Mouse (Mus musculus) left cerebral cortex, postnatal 36 days (tissue): ENCODE measurements around the gene Ess2. TPM values are rescaled to one million over a fixed set of nuclear protein-coding genes. Genes with fewer than 3 reads are reported as not detected.
"Not testable (repeated sequence)": the region's sequence is repeated elsewhere in the genome, so short reads cannot be mapped to it uniquely, and the experiment has no call there.

Source experiments
- DNase-seq, 2 experiments: peaks; one replicate each; pipeline ENCODE4 v3.0.0; 2021 to 2022; ENCODE audit warnings: low spot score in 2 of 2, mixed read lengths in 1 of 2
- intact Hi-C: fragments of 180-260 bp; cut with DNase I; formaldehyde crosslinking; loops from one replicate; pipeline ENCODE4 v1.15.1; 2025
- total RNA-seq, 2 experiments: library from RNA; stranded (reverse); gene quantifications; 2 replicates each; pipeline ENCODE4 v1.2.3; 2021

Ess2 gene
- 10 to 100 TPM; 26.1 to 31.1 TPM for total RNA-seq

DNA sequence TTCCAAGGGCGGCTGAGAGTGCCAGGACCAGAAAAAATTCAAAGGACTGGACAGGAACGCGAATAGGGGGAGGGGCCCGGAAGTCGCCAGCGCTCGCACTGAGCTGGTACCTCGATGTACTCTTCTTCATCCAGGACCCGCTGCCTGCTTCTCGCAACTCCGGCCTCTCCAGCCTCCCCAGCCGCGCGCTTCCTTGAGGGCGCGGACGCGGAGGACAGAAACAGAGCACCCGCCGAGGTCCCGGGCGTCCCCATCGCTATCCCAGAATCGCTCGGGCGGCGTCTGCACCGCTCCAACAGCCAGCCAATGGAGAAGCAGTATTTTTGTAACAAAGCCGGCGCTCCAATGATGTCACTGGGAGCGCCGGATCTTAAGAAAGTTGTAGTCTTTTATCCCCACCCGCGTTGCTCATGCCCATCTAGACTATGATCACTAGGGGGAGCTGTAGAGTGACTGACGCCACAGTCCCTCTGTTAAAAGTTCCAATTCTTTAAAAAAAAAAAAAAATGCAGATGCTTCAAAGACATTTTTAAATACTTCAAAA is at the start of gene Ess2:
Gene Ess2, minus strand, starts transcription at position 297 of the 544 bp plus-strand sequence.
- intact Hi-C loops: loop anchor here (5.0 kb wide), 2 partner anchors 76 to 126 kb away; no protein-coding TSS in a partner anchor

DNA sequence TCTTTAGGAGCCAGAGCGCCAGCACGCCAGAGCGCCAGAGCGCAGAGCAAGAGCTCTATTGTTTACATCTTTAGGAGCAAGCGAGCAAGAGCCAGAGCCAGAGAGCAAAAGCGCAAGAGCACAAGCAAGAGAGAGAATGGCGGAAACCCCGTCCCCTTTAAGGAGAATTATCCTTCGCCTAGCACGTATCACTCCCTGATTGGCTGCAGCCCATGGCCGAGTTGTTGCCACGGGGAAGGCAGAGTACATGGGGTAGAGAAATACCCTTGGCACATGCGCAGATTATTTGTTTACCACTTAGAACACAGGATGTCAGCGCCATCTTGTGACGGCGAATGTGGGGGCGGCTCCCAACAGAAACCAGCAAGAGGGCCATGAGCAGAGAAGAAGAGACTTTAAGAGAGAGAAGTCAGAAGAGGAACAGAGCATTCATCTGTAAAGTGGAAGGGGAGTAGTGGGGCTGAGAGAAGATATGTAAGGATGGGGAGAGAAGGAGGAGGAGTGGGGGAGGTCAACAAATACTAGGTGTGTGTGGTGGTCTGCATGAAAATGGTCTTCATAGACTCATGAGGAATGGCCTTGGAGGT is 45.0 kb upstream of the Ess2 start:
- intact Hi-C loops, DNase-seq: not testable (repeated sequence)

More for the DNA sequence above, at the start of gene Ess2:
- DNase-seq: peak; percentile 93 to 94

DNA sequence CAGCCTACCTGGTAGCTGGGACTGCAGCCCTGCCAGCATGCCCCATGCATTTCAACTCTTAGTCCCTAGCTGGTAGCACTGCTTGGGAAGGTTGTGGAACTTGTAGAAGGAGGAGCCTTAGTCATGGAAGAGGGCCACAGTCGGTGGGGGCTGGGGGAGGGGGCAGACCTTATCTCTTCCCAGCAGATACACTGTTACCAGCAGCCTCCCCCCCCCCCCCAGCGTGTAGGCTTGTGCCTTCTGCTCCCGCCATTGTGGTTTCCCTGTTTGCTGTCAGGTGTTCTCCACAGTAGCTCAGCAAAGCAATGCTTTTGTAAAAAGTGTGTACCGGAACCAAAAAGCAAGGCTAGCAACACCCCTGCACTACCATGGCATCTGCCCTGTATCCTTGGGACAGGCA is 40.5 kb upstream of the Ess2 start:
- no peak for DNase-seq
- intact Hi-C loops: no loop called here

DNA sequence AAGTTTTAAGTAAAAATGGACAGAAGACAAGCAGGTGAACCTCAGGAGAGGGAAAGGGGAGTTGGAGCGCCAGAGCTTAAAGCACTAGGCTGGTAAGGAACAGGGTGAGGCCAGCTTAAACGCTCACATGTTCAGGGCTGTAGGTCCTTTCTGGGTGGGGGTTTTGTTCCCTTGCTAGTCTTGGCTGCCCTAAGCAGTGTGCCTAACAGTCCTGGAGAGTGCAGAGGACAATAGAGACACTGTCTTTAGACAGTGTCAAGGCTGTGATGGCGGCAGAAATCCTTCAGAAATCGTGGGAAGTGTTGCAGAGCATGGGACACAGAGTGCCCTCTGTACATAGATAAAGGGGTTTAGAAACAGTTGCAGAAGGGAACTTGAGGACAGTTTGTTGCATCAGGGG is 38.9 kb upstream of the Ess2 start:
- no peak for DNase-seq
- intact Hi-C loops: no loop called here

DNA sequence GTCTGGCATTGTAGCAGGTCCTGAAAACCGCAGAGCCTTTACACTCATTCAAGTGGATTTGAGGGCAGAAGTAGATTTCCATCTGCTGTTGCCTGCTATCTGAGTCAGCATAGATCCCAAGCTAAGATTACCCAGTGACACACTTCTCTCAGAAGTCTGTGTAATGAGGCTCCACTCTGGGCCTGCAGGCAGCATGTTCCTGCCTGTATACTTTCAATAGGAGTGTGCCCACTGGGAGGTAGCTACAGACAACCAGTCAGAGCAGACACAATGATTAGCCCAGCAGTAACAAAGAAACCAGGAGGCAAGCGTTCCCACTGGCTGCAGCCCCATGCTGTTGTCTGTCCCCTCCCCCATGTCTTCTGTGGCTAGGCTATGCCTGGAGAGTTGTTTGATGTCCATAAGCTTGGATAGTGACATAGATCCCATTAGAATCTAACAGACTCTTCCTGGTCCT is 38.3 kb upstream of the Ess2 start:
- intact Hi-C loops: no loop called here

DNA sequence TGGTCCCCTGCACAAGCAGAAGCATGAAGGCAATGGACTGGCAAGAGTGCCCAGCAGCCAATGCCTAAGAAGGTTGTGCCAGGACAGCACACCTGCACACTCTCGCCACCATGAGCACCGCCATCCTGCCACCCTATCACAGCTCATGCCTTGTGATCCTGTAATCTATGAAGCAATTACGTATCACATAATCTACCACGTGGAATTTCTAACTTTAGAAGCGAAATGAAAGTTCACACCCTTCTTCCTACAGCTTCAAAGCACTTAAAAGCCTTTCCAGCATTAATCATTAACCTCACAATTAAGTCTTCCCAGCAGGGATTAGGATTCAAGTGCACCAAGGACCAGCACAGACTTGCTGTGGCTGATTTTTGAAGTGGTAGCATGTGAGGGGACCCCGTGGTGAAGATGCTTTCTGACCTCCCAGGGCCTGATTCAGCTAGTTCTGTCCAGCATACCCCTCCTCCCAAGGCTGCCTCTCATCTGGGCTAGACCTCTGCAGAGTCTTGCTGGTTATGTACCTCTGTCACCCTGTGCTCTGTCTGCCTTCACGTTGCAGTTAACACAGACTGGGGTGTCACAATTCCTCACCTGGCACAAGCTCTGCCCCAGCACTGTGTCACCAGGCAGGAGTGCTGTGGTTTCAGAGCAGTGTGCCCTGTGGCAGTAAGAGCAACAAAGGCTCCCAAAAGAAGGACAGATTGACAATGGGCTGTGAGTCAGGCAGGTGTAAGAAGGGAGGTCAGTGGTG is 34.1 kb upstream of the Ess2 start:
- no peak for DNase-seq
- intact Hi-C loops: no loop called here

More for the DNA sequence above, 38.3 kb upstream of the Ess2 start:
- DNase-seq: no peak

DNA sequence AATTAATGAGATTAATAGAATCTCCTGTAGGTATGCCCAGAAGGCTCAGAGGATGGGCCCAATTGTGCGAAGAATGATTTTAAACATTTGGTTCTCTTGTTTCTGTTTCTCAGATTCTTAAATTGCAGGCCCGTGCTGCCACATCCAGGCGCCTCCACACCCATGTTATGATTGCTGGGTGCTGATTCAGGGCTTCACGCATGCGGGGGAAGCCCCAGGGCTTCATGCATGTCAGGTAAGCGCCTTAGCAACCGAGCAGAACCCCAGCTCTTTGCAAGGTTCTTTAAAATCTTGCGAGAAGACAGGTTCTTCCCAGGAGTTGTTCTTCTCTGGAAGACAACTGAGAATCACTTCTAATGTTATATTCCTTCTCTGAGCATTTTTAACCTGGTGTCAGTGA is 32.3 kb upstream of the Ess2 start:
- DNase-seq: no peak
- intact Hi-C loops: loop anchor here (5.0 kb wide), 1 partner anchor 44 kb away; no protein-coding TSS in a partner anchor

DNA sequence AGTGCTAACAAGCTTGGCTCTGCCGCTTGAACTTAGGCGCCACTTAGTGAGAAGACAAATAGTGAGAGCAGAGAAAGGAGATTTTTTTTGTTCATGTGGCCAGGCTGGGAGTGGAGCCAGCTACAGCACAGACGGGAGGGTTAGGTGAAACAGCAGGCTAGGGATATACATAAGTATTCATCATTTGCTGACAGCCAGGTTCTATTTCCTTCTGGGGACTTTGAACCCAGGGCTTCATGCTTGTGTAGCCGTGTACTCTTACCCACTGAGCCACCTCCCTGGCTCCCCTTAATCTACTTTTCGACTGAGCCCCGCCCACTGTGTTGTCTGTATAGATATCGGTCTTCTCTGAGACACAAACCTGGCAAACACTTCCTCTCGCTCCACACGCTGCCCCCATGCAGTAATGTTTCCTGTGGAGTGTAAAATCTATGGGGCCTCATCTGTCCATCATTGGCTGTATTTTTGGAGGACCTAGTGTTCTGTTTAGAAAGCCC is 28.2 kb upstream of the Ess2 start:
- intact Hi-C loops: no loop called here
- no peak for DNase-seq

DNA sequence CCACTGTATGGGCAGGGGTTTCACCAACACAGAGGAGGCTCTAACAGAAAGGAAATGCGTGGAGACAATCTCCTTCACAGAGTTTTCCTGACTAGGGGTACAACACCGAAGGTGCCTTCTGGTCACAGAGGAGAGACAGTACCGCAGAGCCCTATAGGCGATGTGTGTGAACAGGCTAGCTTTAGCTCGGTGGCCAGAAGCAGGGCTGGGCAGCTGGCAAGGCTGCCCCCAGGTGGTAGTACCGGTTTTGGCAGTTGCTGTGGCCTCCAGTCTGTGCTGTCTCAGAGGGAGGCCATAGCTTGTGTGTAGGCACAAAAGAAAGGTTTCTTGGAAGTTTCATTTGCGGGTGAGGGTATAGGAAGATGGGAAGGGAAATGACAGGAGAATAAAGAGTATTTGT is 27.7 kb upstream of the Ess2 start:
- DNase-seq: peak in 1 of 2 experiments; percentile 40
- intact Hi-C loops: no loop called here

DNA sequence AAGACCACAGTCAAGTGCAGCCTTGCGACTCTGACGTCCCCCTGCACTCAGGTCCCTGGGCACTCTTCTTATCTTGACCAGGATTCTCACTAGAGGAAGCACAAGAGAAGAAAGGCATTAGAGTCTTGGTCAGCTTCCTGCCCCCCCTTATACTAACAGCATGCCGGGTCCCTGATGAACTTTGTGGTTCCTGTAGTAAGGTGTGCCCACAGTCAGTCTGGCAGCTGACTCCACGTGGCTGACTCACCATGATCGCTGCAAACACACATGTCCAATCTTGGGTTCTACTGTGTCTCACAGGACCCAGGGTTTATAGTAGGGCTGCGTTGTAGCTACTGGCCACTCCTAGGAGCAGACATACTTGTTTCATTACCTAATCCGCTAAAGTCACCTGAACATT is 27.0 kb upstream of the Ess2 start:
- DNase-seq: no peak
- intact Hi-C loops: no loop called here

DNA sequence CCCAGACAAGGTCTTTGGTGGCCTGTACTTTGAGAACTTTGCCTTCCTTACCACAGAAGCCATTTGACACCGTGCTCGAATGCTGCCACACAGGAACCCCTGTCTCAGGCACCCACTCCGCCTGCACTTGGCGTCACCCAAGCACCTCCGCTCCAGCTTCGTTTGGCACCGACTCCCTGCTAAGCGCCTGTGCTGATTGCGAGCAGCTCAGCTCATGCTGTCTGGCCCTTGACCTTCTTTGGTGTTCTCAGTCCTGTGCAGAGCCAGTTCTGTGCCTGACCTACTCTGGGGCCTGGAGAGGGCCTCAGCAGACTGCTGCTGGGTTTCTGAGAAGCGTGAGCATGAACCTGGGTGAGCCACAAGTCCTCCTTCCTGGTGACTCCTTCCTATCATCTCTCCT is 25.6 kb upstream of the Ess2 start:
- intact Hi-C loops: no loop called here
- DNase-seq: no peak

DNA sequence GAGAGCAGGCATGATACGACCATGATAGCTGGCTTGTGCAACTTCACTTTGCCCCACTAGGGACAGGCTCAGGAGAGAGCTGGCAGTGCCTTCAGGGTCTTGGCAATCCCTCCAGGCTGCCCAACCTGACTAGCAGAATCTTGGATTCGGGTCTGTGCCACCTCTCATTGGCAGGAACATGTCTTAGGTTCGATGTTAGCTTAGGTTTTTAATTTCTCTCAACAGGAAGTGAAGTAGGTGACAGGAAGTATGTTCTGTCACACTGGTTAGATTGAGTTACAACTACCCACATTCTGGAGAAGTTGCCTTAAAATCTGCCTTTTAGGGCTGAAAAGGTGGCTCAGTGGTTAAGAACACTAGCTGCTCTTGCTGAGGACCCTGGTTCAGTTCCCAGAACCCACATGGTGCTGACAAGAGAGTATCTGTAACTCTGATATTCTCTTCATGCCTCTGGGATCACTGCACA is 23.3 kb upstream of the Ess2 start:
- intact Hi-C loops: no loop called here
- no peak for DNase-seq

DNA sequence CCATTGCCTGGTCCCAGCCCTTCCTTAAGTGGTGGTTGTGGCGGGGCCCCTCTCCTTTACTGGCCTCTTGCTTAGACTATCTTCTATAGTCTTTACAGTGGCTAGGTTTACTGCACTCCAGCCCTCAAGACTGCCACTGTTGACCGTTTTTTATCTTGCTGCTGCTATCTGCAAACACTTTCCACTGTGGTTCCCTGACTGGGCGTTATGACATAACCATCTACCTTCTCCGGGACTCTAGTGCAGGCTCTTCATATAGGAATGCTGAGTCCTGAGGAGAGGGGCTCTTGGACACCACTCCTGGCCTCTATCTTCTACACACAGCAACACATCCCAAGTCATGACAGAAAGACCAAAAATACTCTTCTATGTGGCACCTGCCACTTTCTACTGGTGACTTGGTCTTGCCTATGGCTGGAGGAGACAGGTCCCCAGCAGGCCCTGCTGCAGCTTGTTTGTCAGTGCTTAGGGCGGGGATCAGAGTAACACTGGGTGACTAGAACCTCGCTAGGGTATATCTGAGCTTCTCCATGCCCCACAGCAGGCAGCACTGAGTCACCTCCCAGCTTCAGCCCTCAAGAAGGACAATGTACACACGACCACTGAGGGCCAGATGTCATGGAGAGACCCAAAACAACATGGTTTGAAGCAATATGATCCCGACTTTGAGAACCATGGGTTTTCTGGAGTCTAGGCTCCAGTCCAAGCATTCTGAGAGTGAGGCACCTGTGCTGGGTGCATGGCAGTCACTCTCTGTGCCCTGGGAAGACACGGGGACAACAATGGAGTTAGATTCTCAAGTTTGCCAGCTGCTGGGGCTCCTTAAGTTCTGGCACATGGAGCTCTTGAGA is 22.7 kb upstream of the Ess2 start:
- intact Hi-C loops: no loop called here
- no peak for DNase-seq

DNA sequence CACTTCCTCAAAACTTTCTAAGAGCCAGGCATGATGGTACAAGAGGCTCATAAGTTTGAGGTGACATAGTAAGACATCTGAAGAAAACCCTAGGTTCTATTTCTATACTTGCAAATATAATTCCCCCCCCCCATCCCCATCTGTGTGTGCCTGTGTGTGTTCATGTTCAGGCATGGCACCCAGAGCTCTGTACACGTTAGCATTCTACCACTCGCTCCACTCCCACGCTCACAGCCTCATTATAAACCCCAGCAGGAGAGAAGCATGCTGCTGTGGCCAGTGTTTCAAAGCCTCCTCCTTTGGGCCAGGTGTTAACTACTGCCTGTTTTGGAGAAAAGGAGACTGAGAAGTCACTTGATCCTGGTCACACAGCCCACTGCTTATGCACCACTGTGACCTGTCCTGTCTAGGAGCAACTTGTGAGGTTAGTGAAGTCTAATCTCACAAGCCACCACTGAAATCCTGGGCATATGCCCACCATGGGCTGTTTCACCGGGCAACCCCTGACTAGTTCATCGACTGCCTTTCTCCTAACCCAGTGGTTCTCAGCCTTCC is 20.8 kb upstream of the Ess2 start:
- DNase-seq: no peak
- intact Hi-C loops: no loop called here

DNA sequence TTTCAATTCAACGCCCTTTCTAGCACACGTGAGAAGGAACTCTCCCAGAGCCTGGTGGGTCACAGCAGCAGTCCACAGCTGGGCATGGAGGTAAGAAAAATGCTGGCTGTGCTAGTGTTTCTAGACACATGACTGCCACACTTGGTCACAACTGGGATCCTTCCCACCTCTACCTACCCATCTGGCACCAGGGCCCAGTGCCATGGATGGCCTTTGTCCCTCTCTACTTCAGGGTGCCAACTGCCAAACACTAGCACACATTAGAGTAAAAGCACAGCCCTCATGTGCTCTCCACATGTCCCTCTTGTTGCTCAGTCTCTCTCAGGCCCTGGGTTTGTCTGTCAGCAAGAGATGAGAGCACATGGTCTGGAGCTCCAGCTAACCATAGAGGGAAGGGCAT is 18.5 kb upstream of the Ess2 start:
- no peak for DNase-seq
- intact Hi-C loops: loop anchor here (5.0 to 10.0 kb wide), 2 partner anchors 58 to 295 kb away; no protein-coding TSS in a partner anchor

DNA sequence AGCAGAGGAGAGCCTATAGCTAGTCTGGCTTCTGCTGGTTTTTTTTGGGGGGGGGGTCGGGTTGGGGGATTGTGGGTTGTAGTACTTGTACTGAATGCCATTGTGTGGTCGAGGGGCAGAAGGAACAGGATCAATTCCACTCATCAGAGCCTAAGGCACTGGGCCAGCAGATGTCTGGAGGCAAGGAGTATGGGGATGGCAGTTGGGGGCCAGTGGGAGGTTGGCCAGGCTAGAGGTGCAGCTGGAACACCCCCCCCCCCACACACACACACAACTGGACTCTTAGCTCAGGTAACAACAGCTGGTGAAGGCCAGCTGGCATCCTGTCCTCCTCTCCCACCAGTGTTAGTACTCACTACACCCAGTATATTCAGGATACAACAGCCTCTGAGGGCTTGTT is 18.1 kb upstream of the Ess2 start:
- no peak for DNase-seq

DNA sequence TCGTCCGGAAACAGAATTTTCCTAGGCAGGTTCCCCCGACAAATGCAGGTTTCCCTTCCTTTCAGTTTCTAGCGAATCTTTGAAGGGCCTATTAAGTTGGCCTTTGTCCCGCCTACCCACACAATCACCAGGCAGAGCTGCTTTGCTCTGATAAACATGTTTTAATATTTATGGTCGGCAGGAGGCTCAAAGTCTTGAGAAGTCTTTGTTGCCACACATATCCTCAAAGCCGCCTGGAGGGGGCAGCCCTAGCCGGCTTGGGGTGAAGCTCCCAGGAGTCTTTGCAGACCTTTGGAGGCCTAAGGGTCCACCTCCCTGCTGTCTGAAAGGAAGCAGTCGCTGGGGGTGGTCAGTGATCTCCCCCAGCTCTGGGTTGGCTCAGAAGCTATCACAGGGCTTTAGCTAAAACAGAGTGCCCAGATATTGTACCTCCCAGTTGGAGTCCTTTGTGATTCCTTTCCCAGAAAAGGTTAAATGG is 17.5 kb upstream of the Ess2 start:
- intact Hi-C loops: loop anchor here (5.0 to 10.0 kb wide), 2 partner anchors 59 to 296 kb away; no protein-coding TSS in a partner anchor
- DNase-seq: peak; percentile 32 to 55

More for the DNA sequence above, 18.1 kb upstream of the Ess2 start:
- intact Hi-C loops: loop anchor here (5.0 to 10.0 kb wide), 2 partner anchors 58 to 296 kb away; no protein-coding TSS in a partner anchor

DNA sequence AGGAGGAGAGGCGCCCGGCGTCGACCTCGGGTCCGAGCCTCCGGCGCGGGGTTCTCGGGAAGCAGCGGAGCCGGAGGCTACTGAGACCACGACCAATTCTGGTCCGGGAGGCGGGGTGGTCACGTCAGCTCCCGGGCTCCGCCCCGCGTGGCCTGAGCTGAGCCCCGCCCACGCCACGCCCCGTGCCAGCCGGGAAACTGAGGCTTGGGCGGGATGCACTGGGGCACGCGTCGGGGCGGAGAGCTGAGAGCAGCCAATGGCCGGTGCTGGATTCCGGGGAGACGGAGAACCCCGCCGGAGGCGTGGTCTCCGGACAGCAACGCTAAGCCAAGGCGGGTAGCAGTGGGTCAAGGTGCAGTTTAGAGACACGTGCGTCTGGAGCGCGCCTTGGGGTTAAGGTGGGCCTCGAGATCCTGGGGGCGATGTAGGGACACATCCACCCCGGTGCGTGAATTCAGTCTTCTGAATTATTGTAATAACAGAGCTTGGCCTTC is 17.0 kb upstream of the Ess2 start, which contains the start of gene Slc25a1:
Gene Slc25a1, minus strand, starts transcription at position 133 of the 494 bp plus-strand sequence.
- intact Hi-C loops: loop anchor here (5.0 to 10.0 kb wide), 2 partner anchors 59 to 297 kb away; no protein-coding TSS in a partner anchor
- peak; percentile 85 to 87 for DNase-seq
